Mouse (Mus musculus) skeletal muscle tissue, adult 2 months (tissue): Measurements from ENCODE around the gene Slc7a15.

Source experiments
- DNase-seq: peaks from one replicate; pipeline ENCODE4 v3.0.0-alpha.2; 2012; ENCODE audit warnings: low read depth, low spot score

Slc7a15 gene

GRCm38 (mm10) chr12:8482169-8482568 lies 116.7 kb downstream of the Slc7a15 start:
- no peak for DNase-seq
